Mouse (Mus musculus): ENCODE measurements around the gene Baz1a.

The Baz1a gene

DNA sequence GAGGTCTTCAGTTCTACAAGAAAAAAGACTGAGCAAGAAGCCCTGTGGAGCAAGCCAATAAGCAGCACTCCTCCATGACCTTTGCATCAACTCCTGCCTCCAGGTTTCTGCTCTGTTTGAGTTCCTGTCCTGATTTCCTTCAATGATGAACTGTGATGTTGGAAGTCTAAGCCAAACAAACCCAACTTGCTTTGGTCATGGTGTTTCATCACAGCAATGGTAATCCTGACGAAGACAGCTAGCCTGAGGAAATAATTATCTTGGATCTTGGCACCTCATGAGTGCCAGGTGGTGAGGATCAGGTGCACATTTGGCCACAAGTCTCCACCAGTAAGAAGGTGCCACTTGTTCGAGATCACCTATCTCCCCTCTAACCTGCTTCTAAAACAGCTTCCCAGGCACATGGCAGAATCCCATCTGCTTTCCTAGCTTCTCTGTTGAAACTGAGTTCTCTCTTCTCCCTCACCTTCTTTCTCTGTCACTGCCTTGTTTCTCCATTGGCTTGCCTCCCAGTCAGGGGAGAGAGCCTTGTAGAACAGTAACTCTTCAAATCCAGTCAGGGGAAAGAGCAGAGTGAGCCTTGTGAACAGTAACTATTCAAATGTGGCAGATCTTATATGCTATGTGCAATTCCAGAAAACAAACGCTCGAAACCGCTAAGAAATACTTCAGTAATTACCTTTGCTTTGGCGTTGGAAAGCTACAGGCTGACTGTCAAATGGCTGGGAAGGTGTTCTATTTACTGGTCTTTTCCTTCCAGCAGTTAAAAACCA lies at the start of gene Baz1a:
Gene Baz1a, minus strand, starts transcription at position 723 of the 773 bp plus-strand sequence.
- no peak for DNase-seq (ENCODE audit: low read depth, low spot score)

DNA sequence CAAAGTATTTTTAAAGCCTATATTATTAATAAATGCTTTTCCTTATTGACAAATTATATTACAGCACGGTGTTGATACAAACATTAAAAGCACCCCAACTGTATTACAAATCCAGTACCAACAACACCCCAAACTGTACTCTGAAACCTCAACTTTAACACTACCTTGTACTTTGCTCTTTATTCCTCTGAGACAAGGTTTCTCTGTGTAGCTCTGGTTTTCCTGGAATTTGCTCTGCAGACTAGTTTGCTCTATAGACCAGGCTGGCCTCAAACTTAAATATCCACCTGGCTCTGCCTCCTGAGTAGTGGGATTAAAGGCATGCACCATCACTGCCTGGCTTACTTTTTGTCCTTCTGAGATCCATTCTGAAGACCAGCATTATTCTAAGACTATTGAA lies 48.0 kb upstream of the Baz1a start:
- DNase-seq (ENCODE audit: low read depth, low spot score): no peak

DNA sequence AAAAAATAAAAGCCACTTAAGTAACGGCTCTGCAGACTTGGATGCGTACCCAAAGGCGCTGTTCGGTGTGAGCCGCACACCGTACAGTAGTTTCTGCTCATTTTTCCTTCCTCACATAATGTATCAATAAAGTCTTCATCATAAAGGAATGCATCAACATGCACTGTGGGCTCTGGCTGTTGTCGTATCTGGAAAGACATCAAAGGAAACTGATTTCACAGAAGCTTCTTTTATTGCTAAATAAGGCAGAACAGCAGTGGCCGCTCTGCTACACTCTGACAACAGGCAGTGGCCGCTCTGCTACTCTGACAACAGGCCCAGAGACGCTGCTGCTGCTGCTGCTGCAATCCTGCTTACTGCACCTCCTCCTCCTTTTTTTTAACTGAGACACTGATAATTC lies 46.9 kb upstream of the Baz1a start:
- no peak for DNase-seq (ENCODE audit: low read depth, low spot score)

DNA sequence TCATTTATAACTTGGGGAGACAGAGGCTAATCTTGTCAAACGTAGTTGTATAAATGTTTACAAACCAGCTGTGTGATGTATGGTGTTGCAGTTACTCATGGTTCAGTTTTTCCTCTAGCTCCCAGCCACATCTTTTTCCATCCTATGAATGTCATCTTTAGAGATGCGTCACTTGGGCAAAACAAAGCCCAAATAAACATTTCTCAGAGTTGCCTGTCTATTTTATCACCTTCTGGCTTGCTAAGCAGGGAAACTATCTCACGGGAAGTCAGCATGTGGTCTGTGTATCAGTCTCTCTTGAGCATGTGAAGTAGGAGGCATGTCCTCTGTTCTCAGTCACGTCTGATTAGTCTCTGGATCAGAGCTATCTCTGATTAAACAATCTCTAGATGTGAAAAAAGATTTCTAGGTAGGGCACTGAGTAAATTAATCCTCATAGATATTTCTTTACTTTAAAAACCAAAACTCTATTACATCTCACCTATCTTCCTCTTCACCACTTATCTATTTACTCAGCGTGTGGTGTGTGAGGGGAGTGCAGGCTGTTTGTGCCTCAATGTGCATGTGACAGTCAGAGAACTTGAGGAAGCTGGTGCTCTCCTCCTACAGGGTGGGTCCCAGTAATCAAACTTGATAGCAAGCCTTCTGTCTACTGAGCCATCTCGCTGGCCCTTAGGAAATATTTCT lies 46.2 kb upstream of the Baz1a start:
- DNase-seq (ENCODE audit: low read depth, low spot score): no peak

DNA sequence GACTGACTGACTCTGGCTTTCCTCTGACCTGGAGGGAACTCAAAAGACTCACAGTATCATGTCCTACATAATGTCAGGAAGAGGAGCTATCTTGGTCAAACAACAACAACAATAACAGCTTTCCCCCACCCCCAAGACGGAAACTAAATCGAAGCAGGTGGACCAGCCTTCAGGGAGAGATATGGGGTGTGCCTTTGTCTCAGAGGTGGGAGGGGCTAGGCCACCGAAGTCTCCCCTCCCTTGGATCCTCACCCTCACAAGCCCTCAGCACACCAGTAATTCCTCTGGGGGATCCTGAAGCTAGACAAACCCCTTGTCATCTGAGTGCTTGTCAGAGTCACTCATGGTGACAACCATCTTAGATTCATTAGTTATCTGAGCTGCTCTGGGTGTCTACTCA lies 45.7 kb upstream of the Baz1a start:
- DNase-seq (ENCODE audit: low read depth, low spot score): no peak

DNA sequence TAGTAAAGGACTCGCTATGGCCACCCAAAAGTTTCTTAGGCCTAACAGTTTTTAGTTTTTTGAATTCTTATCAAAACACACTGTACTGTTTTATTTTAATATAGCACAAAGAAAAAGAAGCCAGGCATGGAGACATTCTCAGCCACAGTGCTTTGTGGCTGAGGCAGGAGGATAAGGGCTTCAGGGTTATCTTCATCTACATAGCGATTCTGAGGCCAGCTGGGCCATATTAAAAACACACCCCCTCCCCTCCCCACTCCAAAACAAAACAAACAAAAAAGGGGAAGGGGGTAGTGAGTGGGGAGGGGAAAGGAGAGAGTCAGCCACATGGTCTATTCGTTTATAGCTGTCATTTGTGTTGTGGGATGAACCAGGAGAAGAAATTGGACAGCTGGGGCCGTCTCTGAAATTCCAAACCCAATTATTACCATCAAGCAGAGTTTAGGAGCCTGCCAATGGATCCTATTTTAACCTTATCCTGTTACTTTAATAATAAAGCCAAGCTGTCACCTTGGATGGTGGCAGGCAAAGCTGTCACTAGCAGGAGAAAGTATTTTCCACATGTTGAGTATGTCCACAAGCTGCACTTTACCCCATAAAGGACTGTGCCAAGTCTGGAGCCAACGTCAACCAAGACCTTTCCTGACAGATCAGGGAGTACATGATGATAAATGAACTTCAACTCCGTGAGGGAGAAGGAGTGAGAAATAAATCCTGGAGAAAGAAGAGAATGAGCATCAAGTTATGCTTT lies 44.9 kb upstream of the Baz1a start:
- DNase-seq (ENCODE audit: low read depth, low spot score): no peak

DNA sequence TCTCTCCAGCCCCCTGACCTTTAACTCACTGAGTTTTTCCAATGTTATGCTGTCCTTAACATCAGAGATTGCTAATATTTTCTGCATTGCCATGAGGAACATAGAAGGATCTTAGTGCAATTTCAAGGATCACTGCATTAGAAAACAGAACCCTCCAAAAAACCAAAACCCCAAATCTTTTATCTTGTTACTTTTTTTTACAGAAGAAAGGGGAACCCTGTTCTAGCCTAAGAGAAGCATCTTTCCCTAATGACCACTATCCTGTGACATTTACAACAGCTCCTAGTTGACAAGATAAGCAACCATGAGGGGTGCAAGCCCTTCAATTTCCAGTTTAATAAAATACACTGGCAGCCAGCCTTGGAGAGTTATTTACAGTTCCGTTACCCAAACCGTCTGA lies 42.6 kb upstream of the Baz1a start:
- no peak for DNase-seq (ENCODE audit: low read depth, low spot score)

DNA sequence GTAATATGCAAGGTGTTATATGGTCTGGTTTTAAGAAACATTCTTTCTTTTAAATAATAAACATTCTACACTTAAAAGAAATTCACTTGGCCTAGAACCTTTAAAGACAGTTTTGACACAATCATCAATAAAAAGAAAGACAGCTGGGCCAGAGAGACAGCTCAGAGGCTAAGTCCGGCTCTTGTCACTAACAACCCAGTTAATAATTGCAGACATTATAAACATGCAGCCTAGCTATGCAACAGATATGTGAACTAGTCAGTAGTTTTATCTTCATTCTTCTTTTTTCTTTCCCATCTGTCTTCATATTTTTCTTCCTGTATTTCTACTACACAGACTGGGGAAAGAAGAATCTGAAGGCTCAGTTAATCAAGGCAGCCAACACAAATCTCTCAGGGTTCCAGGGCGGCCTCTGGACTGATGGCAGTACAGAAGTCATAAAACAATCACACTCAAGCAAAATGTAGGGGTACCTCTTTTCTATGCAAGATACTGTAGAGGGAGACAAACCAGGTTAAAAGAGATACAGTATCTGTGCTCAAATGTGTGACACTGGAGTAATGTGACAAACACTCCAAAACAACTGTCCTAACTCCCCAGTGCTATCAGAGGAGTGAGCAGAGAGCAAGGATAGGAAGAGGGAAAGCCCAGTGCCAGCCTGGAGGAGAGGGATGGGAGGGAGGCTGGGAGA lies 40.5 kb upstream of the Baz1a start:
- DNase-seq (ENCODE audit: low read depth, low spot score): no peak

DNA sequence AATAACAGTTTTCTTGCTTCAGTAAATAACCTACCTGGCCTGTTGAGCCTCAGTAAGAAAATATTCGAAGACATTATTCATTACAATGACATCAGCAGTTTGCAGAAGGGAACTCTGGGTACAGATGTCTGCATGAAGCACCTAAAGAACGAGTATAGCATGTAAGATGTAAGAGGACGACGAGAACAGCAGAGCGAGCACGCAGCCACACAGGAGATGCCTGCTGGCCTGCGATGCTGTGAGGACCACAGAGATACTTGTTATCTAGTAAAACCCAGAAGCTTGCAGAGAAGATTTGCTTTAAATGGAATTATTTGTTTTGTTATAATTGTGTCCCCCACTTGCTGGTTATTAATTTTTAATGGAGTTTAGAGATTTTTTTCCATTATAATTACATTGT lies 39.1 kb upstream of the Baz1a start:
- DNase-seq (ENCODE audit: low read depth, low spot score): no peak

DNA sequence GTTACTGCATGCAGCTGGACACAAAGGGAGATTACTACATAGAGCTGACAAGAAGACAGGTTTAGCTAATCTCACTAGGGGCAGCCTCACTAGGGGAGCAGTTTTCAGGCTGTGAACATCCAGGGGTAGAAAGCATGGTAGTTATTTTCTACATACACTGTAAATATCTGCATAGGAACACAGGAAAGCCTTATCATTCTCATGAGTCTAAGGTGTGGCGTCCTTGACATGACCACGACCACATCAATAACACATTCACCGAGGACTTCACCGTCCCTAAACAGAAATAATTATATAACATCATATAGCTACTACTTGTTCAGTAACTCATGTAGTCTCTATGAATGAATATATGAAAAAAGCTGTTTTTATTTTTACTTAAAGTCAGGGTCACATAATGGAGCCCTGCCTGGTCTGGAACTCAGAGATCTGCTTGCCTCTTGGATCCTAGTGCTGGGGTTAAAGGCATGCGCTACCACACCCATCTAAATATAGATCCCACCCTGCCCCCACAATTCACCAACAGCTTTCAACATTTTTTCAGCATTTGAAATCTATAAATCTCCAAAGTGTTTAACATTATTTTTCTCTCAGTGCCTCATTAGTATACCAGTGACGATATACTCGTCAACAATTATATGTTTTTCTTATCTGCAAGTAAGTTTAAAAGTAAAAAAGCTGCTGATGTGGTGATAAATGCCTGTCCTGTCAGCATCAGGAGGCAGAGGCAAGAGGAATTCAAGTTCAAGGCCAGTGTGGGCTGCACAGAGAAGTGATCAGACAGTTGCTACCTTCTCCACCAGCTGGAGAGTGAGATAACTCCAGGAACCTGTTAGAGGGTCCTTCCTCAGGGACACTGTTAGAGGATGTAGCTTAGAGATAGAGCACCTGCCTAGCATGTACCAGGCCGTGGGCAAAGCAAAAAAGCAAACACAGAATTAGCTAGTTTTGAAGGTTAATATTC lies 37.3 kb upstream of the Baz1a start:
- DNase-seq (ENCODE audit: low read depth, low spot score): no peak

DNA sequence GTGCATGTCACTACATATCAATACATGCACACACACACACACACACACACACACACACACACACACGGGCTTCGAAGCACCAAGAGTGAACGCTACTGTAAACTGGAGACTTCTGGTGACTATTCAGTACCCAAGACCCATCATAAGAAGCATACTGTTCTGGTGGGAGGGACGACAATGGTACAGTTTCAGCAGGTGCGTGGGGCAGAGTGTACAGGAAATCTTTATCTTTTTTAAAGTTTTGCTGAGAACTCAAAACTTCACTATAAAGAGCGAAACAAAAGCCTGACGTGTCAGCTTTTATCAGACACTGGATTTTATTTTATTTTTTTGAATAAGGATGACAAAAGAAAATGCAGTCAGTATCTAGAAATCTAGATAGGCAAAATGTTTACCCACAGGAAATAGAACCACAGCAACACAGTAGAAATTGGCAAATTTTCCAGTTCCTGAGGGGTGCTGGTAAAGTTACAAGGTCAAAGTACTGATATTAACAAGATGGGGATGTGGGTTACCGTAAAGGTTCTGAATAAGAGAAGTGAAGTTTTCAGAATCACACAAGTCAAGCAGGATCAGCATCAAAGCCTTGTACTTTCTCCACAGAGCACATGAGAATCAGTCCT lies 35.7 kb upstream of the Baz1a start:
- DNase-seq (ENCODE audit: low read depth, low spot score): no peak

DNA sequence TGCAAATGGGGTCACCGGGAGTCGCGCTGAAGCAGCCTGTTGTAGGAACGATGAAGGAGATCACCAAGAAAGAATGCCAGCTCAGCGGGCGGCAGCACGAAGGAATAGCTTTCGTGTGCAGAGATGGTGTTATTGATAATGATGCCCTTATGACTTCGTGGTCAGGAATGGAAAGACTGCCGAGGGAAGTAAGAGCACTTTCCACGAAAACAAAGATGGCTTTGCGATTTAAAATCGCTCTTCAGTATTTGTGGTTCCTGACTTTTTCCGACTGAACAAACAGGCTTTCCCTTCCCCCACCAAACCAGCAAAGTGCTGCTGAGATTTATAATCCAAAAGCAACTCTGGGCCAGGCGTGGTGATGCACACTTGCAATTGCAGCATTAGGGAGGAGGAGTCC lies 26.9 kb upstream of the Baz1a start:
- DNase-seq (ENCODE audit: low read depth, low spot score): no peak

DNA sequence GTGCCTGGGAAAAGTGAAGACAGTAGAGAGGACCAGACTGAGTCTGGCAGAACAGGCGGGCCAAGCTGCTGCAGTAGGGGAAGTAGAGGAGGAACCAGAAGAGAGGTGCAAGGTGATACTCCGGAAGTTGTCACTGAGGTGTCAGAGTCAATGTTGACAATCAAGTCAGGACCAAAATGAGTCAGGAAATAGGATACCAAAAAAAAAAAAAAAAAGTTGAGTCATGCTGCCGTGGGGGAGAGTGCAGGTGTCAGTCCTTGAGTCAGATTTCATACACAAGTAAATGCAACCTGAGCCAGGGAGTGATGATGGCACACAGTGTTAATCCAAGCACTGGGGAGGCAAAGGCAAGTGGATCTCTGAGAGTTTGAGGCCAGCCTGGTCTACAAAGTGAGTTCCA lies 12.9 kb upstream of the Baz1a start:
- DNase-seq (ENCODE audit: low read depth, low spot score): no peak

DNA sequence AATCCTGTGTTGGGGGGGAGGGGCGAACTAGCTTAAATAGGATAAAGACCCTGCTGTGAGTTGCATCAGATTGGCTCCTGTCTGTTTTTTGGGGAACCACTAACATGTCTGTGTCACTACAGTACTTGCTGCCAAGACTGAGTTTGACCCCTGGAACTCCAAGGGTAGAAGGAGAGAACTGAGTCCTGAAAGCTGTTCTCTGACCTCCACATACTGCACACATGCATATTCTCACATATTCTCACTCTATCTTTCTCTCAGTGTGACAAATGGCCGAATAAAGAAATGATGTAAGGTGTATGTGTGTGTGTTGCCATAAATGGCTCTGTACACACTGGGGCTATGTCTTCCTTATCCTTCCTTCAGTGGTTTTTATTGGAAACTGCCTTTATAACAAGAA lies 9.1 kb upstream of the Baz1a start:
- no peak for DNase-seq (ENCODE audit: low read depth, low spot score)

DNA sequence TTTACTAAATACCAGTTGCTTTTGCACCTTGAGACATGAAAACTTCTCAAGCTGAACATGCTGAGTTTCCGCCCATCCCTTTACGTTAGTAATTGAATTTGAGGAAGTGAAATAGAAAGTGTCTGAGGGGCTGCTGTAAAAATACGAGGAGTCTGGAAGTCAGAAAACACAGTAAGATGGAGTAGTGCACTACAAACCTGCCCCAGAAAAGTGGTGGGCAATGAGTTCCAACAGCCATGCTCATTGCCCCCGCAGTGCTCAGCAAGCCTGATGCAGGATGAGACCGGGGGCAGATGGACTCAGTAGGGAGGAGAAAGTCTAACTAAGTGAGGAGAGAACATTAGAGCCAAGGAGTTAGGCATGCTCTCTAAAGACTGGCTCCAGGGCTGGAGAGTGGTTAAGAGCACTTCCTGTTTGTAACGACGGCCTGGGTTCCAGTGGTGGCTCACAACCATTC lies 5.3 kb upstream of the Baz1a start:
- no peak for DNase-seq (ENCODE audit: low read depth, low spot score)

DNA sequence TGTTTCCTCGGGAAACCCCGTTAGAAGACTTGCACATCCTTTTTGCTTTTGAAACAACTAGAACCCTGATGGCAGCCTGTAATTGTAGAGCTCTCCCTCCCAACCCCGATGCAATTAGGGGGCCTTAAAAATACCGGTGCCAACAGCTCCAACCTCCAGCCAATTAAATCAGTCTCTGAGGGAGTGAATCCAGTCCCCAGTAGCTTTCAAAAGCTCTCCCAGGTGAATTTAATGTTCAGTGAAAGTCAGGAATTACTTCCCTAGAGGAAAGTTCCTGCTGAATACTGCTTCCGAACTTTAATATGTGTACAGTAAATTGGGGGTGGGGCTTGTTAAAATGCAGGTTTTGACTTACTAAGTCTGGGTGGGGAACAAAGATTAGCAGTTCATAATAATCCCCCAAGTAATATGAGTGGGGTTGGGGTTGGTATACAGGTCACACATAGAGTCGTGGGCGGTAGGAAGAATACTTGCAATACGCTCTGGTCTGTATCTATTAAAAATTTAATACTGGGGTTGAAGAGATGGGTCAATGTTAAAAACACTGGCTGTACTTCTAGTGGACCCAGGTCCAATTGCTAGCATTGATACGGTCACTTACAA lies 3.1 kb upstream of the Baz1a start:
- DNase-seq (ENCODE audit: low read depth, low spot score): no peak

DNA sequence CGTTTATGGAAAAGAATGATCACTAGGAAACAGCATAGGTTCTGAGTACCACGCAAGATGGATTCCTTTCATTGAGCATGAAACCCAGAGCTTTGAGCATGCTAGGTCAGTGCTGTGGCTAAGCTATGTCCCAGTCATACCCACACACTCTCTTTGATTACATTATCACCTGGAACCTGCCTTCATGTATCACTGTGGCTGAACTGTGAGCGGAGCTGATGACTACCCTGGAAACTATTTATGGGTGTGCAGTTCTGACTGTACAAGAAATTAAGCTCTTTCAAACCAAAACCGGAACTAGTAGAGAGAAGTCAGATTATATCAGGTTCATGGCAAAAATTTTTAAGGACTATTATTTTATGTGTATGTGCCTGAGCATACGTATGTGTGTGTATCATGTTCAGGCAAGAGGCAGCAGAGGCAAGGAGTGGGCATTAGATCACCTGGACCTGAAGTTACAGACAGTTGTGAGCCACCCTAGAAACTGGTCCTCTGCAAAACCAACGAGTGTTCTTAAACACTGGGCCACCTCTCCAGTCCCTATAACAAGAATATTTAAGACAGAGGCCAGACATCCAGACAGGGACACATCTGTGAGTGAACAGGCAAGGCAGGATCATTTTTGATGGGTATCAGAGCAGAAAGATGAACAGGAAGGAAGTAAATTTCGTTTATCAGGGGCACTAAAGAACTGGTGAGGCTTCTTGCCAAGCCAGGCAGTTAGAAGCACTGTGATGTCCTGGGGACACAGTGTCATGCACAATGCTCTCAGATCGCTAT lies 2.4 kb upstream of the Baz1a start:
- DNase-seq (ENCODE audit: low read depth, low spot score): no peak

DNA sequence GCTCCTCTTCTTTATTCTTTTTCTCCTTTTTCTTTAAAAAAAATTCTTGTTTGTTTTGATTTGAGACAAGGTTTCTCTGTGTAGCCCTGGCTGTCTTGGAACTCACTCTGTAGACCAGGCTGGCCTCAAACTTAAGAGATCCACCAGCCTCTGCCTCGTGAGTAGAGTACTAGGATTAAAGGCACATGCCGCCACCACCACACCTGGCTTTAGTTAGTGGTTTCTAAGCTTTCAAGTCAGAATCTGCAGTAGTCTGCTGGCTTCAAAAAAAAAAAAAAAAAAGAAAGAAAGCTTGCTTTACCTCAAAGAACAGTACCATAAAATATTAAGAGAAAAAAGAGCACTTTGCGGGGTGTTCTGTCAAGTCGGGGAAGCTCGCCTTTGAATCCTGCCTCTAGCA lies 1.3 kb upstream of the Baz1a start:
- DNase-seq (ENCODE audit: low read depth, low spot score): no peak

DNA sequence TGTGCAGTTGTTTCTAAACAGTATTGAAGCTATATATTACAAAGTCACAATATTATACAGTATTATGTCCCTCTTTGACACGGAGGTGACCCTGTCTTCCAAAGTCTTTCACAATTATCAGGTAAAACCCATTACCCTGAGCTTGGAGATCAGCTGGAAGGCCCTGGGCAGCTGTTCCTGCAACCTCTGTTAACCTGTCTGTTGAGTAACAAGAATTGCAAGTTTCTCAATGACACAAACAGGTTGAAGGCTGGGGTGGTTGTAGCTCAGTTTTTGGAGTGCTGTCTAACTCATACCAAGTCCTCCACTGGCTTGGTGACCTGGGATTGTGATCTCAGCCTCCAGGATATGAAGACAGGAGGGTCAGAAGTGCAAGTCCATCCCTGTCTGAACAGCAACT lies 1.1 kb downstream of the Baz1a start:
- DNase-seq (ENCODE audit: low read depth, low spot score): no peak

All from mesoderm, embryonic 11.5 days (tissue).